Mouse (Mus musculus) testis, adult 2 months (tissue): ENCODE results near the gene Faxc.

Source experiments
- CTCF ChIP-seq: fragments of 200-500 bp; IDR thresholded peaks from 2 replicates; pipeline ENCODE4 v1.5.1; 2012; ENCODE audit warnings: low read depth, mild to moderate bottlenecking, inconsistent platforms, low read length, moderate library complexity; ENCODE audit not compliant: control insufficient read depth, insufficient read depth, insufficient replicate concordance
- POLR2A ChIP-seq: fragments of 200-500 bp; IDR thresholded peaks from 2 replicates; pipeline ENCODE4 v1.6.1; 2012; ENCODE audit warnings: low read depth, mild to moderate bottlenecking, inconsistent platforms, low read length, moderate library complexity; ENCODE audit not compliant: control insufficient read depth

GRCm38 (mm10) chr4:21885831-21886230 lies 45.3 kb upstream of the Faxc start:
- TF ChIP-seq CTCF: no peak
- TF ChIP-seq POLR2A: no peak
